Mouse (Mus musculus): Measurements from ENCODE around the gene Tspan9. TPM values are rescaled to one million over a fixed set of nuclear protein-coding genes. Genes with fewer than 3 reads are reported as not detected.

The Tspan9 gene
- polyA plus RNA-seq, 2 experiments = 12.1 to 15.5 TPM

- Histone ChIP-seq H3K27ac (no peak overlapping the region), H3K9ac (replicated peaks) (no peak overlapping the region), H3K9me3 (ENCODE audit: control insufficient read depth, low read length) (no peaks in the 10 kb centered on the region), H3K4me3 (ENCODE audit: insufficient read depth in 1 of 2, low read depth in 2 of 2, low read length in 2 of 2) (no peak overlapping the region), H3K36me3 (replicated peaks; ENCODE audit: control insufficient read depth, insufficient read depth, low read depth) (no peaks in the 10 kb centered on the region), H3K27me3 (ENCODE audit: control insufficient read depth, insufficient read depth, low read length) (no peaks in the 10 kb centered on the region), H3K4me2 (ENCODE audit: low read depth) (no peak overlapping the region), H3K4me1 (replicated peaks; ENCODE audit: control insufficient read depth in 2 of 2, insufficient read depth in 2 of 2, low read length in 1 of 2) (peaks cover 0 to 13% of the 10 kb centered on the region in 2 experiments; a peak in 2 of 4 replicates)
- ATAC-seq (ENCODE audit: insufficient read depth) = no peak
- 53% methylated on average over 5 of the region's 5 CpGs for WGBS (ENCODE audit: insufficient replicate concordance)
- no peak for DNase-seq (ENCODE audit: low read depth in 3 of 3, low spot score in 3 of 3)
- TF ChIP-seq EP300 (IDR thresholded peaks at IDR 0.05; ENCODE audit: low read depth) (no peak), CTCF (IDR thresholded peaks at IDR 0.05; ENCODE audit: low read depth) (no peak)
Observed at GRCm38 (mm10) chr6:128122127-128122526, 21.3 kb downstream of the Tspan9 start.

GRCm38 (mm10) chr6:128121691-128122090 is 21.7 kb downstream of the Tspan9 start:
- Histone ChIP-seq H3K9me3 (ENCODE audit: control insufficient read depth, low read length) (no peaks in the 10 kb centered on the region), H3K36me3 (replicated peaks; ENCODE audit: control insufficient read depth, insufficient read depth, low read depth) (no peaks in the 10 kb centered on the region), H3K27me3 (ENCODE audit: control insufficient read depth, insufficient read depth, low read length) (no peaks in the 10 kb centered on the region), H3K9ac (replicated peaks) (no peak overlapping the region), H3K4me3 (ENCODE audit: insufficient read depth in 1 of 2, low read depth in 2 of 2, low read length in 2 of 2) (no peak overlapping the region), H3K4me2 (ENCODE audit: low read depth) (no peak overlapping the region), H3K4me1 (replicated peaks; ENCODE audit: control insufficient read depth in 2 of 2, insufficient read depth in 2 of 2, low read length in 1 of 2) (peaks cover 0 to 11% of the 10 kb centered on the region in 2 experiments; a peak in 2 of 4 replicates), H3K27ac (no peak overlapping the region)
- no peak for ATAC-seq (ENCODE audit: insufficient read depth)
- no peak for DNase-seq (ENCODE audit: low read depth in 3 of 3, low spot score in 3 of 3)
- WGBS (ENCODE audit: insufficient replicate concordance) = 64% methylated on average over 5 of the region's 5 CpGs
- TF ChIP-seq CTCF (IDR thresholded peaks at IDR 0.05; ENCODE audit: low read depth) (no peak), EP300 (IDR thresholded peaks at IDR 0.05; ENCODE audit: low read depth) (no peak)

GRCm38 (mm10) chr6:128120806-128121205 is 22.6 kb downstream of the Tspan9 start:
- peaks cover 0 to 11% of the 10 kb centered on the region in 2 experiments; a peak in 2 of 4 replicates for H3K4me1 ChIP-seq (replicated peaks; ENCODE audit: control insufficient read depth in 2 of 2, insufficient read depth in 2 of 2, low read length in 1 of 2)
- no peaks in the 10 kb centered on the region for H3K36me3 ChIP-seq (replicated peaks; ENCODE audit: control insufficient read depth, insufficient read depth, low read depth)
- TF ChIP-seq EP300 (IDR thresholded peaks at IDR 0.05; ENCODE audit: low read depth) (no peak), CTCF (IDR thresholded peaks at IDR 0.05; ENCODE audit: low read depth) (no peak)
- no peak overlapping the region for H3K4me3 ChIP-seq (ENCODE audit: insufficient read depth in 1 of 2, low read depth in 2 of 2, low read length in 2 of 2)
- H3K9me3 ChIP-seq (ENCODE audit: control insufficient read depth, low read length) = no peaks in the 10 kb centered on the region
- WGBS (ENCODE audit: insufficient replicate concordance) = 75% methylated on average over 12 of the region's 12 CpGs
- H3K27me3 ChIP-seq (ENCODE audit: control insufficient read depth, insufficient read depth, low read length) = no peaks in the 10 kb centered on the region
- no peak overlapping the region for H3K27ac ChIP-seq
- no peak for DNase-seq (ENCODE audit: low read depth in 3 of 3, low spot score in 3 of 3)
- no peak for ATAC-seq (ENCODE audit: insufficient read depth)
- H3K9ac ChIP-seq (replicated peaks) = no peak overlapping the region
- no peak overlapping the region for H3K4me2 ChIP-seq (ENCODE audit: low read depth)

GRCm38 (mm10) chr6:128118670-128119230 is 24.6 kb downstream of the Tspan9 start:
- 64% methylated on average over 7 of the region's 7 CpGs for WGBS (ENCODE audit: insufficient replicate concordance)
- DNase-seq (ENCODE audit: low read depth in 3 of 3, low spot score in 3 of 3) = no peak
- ATAC-seq (ENCODE audit: insufficient read depth) = no peak
- Histone ChIP-seq H3K9ac (replicated peaks) (no peak overlapping the region), H3K4me1 (replicated peaks; ENCODE audit: control insufficient read depth in 2 of 2, insufficient read depth in 2 of 2, low read length in 1 of 2) (no peaks in the 10 kb centered on the region), H3K4me2 (ENCODE audit: low read depth) (no peak overlapping the region), H3K27ac (no peak overlapping the region), H3K36me3 (replicated peaks; ENCODE audit: control insufficient read depth, insufficient read depth, low read depth) (no peaks in the 10 kb centered on the region), H3K27me3 (ENCODE audit: control insufficient read depth, insufficient read depth, low read length) (no peaks in the 10 kb centered on the region), H3K9me3 (ENCODE audit: control insufficient read depth, low read length) (no peaks in the 10 kb centered on the region), H3K4me3 (ENCODE audit: insufficient read depth in 1 of 2, low read depth in 2 of 2, low read length in 2 of 2) (no peak overlapping the region)
- TF ChIP-seq EP300 (IDR thresholded peaks at IDR 0.05; ENCODE audit: low read depth) (no peak), CTCF (IDR thresholded peaks at IDR 0.05; ENCODE audit: low read depth) (no peak)

- no peaks in the 10 kb centered on the region for H3K36me3 ChIP-seq (replicated peaks; ENCODE audit: control insufficient read depth, insufficient read depth, low read depth)
- 59% methylated on average over 10 of the region's 10 CpGs for WGBS (ENCODE audit: insufficient replicate concordance)
- no peak for TF ChIP-seq CTCF (IDR thresholded peaks at IDR 0.05; ENCODE audit: low read depth)
- TF ChIP-seq EP300 (IDR thresholded peaks at IDR 0.05; ENCODE audit: low read depth) = no peak
- ATAC-seq (ENCODE audit: insufficient read depth) = no peak
- H3K27me3 ChIP-seq (ENCODE audit: control insufficient read depth, insufficient read depth, low read length) = no peaks in the 10 kb centered on the region
- H3K4me1 ChIP-seq (replicated peaks; ENCODE audit: control insufficient read depth in 2 of 2, insufficient read depth in 2 of 2, low read length in 1 of 2) = no peaks in the 10 kb centered on the region
- no peak overlapping the region for H3K9ac ChIP-seq (replicated peaks)
- H3K9me3 ChIP-seq (ENCODE audit: control insufficient read depth, low read length) = no peaks in the 10 kb centered on the region
- H3K4me2 ChIP-seq (ENCODE audit: low read depth) = no peak overlapping the region
- DNase-seq (ENCODE audit: low read depth in 3 of 3, low spot score in 3 of 3) = no peak
- H3K27ac ChIP-seq = no peak overlapping the region
- H3K4me3 ChIP-seq (ENCODE audit: insufficient read depth in 1 of 2, low read depth in 2 of 2, low read length in 2 of 2) = no peak overlapping the region
Observed at GRCm38 (mm10) chr6:128116836-128117542, 26.4 kb downstream of the Tspan9 start.
